Mouse (Mus musculus) spleen, adult 18-20 months (tissue): ENCODE measurements around the gene Anapc1.
A peak's percentile ranks its signal among the peaks of the same experiment; 100 is the strongest.
"Not testable (repeated sequence)": the region's sequence is repeated elsewhere in the genome, so short reads cannot be mapped to it uniquely, and the experiment has no call there.

ENCODE experiments used
- DNase-seq, 2 experiments: peaks; one replicate each; pipeline ENCODE4 v3.0.0; 2022; ENCODE audit warnings: mixed read lengths in 2 of 2

Gene Anapc1

GRCm38 (mm10) chr2:128694548-128694947 is 7.4 kb upstream of the Anapc1 start:
- DNase-seq, result no peak

DNA sequence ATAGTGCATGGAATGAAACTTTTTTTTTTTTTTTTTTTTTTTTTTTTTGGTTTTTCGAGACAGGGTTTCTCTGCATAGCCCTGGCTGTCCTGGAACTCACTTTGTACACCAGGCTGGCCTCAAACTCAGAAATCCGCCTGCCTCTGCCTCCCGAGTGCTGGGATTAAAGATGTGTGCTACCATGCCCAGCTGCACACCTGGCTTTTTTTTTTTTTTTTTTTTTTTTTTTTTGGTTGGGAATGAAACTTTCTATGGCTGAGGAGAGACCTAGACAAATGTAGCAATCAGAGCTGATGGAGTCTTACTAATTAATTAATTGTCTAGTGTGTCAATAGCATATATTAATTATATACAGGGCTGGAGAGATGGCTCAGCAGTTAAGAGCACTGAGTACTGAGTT is 6.6 kb upstream of the Anapc1 start:
- not testable (repeated sequence) for DNase-seq

DNA sequence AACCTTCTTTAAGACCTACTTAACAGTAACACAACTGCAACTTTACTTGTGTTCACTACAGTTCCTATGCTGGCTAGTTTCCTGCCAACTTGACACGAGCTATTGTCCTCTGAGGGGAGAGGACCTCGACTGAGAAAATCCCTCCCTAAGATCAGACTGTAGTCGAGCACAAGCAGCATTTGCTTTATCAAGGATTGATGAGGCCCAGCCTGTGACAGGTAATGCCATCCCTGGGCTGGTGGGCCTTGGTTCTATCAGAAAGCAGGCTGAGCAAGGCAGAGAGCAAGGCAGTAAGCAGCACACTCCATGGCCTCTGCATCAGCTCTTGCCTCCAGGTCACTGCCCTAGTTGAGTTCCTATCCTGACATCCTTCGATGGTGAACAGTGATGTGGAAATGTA is 6.0 kb upstream of the Anapc1 start:
- no peak for DNase-seq

GRCm38 (mm10) chr2:128692771-128693170 is 5.6 kb upstream of the Anapc1 start:
- DNase-seq, result no peak

- no peak for DNase-seq
Measured at GRCm38 (mm10) chr2:128692336-128692735, 5.1 kb upstream of the Anapc1 start.

DNA sequence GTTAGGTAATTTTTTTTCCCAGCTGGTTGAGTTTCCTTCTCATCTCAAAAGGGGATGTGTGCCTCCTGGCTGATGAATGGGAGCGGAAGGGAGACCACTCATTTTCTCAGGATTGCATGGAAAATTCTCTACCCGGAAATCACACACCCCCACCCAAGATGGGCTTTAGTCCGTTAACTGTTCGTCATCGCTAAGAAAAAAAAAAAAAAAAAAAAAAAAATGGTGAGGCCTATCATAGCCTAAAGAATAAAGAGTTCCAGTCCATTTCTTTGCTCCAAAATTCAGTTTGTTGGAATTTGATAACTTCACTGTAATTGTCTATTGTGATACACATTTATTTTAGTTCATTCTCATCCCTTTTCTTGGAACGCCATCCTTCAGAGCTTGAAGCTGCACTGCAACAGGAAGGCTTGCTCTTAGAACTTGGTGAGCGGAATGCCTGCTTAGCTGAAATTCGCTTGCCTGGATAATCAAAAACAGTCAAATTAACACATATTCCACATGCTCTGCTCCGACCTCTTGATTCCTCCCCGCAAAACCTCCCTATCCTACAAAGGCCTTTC is 448 bp upstream of the Anapc1 start:
- no peak for DNase-seq

DNA sequence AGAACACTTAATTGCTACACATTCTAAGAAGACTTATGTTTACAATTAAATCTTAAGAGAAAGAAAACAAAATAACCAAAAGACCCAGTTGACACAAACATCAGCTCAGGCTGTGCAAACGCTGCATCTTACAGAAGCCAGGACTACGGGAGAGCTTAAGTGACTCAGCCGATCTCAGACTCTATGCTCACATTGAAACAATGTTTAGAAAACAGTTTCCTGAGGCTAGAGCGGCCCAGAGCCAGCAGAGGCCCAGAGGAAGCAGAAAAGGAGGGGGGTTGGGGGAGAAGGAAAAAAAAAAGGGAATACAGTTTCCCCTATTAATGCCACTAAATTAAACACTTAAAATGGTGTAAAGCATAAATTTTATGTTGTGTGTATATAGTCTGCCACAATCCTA is 6.5 kb downstream of the Anapc1 start:
- DNase-seq, result no peak

DNA sequence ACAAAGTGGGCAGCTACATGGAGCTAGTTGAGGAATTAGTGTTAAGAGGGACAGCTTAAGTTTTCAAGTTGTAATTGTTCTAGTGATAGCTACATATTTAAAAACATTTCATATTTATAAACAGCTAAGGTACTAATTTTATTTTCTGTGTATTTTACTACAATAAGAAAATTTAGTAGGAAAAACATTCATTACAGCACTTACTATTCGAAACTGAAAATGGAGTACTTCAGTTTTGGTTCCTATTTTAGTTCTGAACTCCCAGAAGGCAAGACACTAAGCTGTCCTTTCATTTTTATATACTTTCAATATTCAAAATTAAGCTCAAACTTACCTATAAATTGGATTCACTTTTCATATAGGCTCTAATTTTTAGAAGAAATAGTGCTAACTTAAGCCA is 66.6 kb downstream of the Anapc1 start:
- DNase-seq, result no peak

DNA sequence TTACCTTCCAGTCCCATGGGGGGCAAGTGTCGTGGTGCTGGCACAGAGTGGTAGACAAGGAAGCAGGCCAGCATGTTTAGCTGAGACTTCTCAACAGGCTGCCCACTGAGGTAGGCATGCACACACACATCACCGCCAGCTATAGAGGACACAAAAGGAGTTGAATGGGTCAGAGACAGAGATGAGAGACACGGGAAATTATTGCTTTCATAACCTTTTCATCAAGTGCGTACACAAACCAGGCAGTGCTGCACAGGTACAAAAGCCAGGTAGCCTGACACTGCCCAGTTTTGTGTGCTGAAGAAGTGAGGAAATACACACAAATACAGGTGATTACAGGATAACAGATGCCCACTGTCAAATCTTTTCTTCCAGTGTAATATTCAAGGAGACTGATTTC is 71.8 kb downstream of the Anapc1 start:
- no peak for DNase-seq

- DNase-seq, result no peak
Measured at GRCm38 (mm10) chr2:128613365-128613764, 73.8 kb downstream of the Anapc1 start.

DNA sequence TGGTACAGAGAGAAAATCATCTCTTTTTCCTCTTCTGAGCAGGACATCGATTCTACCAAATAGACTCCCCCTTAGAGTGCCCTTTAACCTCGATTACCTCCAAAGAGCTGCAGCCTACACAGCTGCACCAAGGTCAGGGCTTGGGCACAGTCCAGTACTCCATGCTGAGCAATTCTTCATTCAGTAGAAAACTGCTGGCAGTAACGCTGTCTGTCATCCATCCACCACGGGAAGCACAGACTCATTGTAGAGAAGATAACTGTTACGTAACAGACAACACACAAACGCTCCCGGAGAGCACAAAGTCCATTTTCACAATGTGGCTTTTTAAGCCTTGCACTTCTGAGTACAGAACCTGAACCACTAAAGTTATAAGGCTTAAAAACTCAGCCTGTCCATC is 74.9 kb downstream of the Anapc1 start:
- no peak for DNase-seq

DNA sequence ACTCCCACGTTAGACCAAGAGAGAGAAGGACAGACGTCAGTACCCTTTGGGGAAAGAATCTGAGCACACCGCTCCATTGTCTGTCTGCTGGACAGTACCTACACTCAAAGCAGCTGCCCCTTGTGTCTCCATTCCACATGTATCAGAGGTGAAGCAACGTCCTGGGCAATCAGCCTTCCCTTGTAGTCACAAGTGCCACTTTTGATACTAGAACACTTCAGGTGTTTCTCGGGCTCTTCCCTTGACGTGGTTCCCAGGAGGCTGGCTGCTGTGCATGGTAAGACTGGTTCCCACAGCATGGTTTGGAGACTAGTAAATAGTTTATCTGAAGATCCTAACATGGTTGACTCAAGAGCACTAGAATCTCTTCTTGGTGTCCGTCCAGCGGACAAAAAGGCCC is 76.0 kb downstream of the Anapc1 start:
- no peak for DNase-seq

- DNase-seq, result no peak
Measured at GRCm38 (mm10) chr2:128609286-128609685, 77.9 kb downstream of the Anapc1 start.

DNA sequence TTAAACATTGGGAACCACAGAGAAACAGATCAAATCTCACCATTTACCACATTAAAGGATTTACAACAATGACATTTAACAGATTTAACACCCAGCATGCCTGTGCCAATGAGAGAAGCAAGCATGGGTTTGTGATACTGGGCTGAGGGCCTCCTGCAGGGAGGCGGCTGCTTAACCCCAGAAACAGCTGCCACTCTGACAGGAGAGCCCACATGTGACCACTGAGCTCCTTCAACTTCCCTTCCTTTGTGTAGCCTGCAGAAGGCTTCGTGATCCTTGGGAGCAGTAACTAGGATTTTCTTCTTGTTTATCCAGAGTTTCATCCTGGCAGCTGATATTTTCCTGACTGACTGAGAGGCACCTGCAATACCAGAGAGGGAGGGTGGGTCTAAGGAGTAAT is 85.7 kb downstream of the Anapc1 start:
- DNase-seq, result no peak

GRCm38 (mm10) chr2:128592301-128592700 is 94.9 kb downstream of the Anapc1 start:
- DNase-seq, result no peak

GRCm38 (mm10) chr2:128590909-128591308 is 96.3 kb downstream of the Anapc1 start, which contains the start of gene Spdye4c:
Spdye4c (plus strand) TSS chr2:128591209.
- DNase-seq, result no peak

GRCm38 (mm10) chr2:128582881-128583280 is 104.3 kb downstream of the Anapc1 start:
- DNase-seq, result no peak

DNA sequence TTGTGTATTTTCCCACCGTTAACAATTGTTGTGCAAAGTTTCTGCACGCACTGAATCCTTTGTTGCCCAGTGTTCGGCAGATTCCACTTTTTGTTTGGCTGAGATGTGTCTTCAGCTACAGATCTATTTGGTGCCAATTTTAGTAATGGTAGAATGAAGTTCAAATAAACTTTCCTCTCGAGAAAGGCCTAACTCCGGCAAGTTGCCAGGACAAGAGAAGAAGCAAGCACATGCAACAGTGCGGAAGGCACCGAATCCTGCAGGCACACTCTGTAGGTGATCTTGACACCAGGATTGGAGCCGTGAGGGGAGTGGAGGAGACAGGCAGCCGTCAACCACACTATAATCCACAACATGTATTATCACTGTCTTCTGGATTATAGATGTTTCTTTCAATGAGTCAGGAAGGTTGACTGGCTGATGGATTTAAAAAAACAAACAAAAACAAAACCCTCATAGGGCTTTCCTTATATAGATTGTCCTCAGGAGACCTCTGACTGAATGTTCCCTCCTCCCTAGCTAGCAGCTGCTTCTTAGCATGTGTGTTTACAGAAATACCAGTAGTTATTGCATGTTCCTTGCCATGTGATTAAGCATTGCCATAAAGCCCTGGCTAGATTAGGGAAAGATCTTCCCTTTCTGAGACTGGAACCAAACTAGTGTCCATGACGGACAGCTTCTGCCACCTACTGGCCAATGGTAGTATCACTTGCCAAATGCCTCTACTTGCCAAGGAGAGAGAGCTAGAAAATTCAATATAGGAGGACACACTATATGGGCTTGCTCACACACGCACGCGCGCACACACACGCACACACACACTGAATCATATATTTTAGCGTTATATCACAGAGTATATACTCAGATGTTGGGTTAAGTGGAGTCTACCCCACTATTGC is 114.2 kb downstream of the Anapc1 start:
- DNase-seq, result peak; percentile 26 to 72

- no peak for DNase-seq
Measured at GRCm38 (mm10) chr2:128571001-128571400, 116.2 kb downstream of the Anapc1 start.

GRCm38 (mm10) chr2:128568490-128568889 is 118.7 kb downstream of the Anapc1 start:
- DNase-seq, result no peak

- no peak for DNase-seq
Measured at GRCm38 (mm10) chr2:128568018-128568417, 119.2 kb downstream of the Anapc1 start.

DNA sequence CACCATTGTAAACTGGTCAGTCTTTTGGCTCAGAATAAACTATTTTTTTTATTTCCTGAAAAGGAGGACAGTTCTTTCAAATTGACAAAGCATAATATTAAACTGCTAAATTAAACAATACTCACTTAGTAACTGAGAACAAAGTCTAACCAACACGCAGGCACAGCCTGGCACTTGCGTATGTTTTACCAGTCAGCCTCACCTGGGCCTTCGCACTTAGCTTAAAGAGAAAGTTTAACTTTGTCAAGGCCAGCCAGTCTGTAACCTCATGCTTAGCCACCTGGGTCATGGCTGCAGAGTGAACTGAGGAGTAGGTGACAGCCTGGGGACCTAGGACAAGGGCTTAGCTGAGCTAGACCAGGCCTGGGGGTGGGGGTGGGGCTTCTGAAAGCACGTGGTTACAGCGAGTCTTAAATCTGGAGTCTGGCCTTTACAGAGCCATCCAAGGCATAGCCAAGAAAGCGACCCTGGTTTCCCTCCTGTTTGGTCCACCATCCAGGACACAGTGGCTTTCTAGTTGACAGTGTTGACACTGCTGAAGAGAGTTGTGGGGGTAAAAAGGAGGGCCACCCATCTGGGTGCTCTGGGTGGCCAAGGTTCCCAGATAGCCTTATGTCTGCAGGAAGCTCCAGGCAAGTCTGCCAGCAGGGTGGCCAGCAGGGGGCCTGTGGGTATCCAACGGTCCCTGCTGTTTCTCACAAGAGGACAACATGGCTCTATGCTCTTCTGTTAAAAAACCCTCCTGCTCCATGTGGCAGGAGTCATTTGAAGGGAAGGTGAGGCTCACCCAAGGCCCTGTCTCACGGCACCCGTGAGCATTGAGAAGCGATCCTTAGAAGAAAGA is 120.7 kb downstream of the Anapc1 start:
- DNase-seq, result no peak

DNA sequence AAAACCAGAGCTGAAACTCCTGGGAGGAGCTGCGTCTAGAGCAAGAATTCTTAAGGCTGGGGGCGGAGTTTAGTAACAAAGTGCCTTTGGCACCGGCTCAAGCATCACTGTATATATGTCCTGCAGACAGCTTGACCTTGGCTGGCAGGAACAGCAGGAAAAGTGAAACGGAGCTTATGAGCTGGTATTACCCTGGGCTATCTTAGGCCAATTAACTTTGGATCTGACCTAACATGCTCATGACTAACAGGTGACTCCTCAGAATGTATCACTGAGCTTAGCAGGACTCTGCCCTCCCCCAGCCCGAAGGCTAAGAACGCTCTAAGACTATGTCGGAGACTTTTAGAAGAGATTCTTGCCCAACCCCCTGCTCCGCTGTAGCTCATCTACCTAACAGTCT is 121.3 kb downstream of the Anapc1 start:
- DNase-seq, result no peak

- no peak for DNase-seq
Measured at GRCm38 (mm10) chr2:128564195-128564594, 123.0 kb downstream of the Anapc1 start.
